Mouse (Mus musculus): Measurements from ENCODE around the gene Fkbp11. TPM values are rescaled to one million over a fixed set of nuclear protein-coding genes. Genes with fewer than 3 reads are reported as not detected.

Gene Fkbp11
- polyA plus RNA-seq, 1 experiment from 2014 or later, result 3.5 TPM

Other genes with a start within 250 kb of the Fkbp11 start
- not detected in 2 replicates for gene Lalba, start 245.5 kb downstream of the Fkbp11 start, polyA plus RNA-seq (2015; fragmentation: Nextera tagmentation; extraction: Ambion mirVana)
- not detected in 2 replicates for gene Olfr279, start 235.8 kb downstream of the Fkbp11 start, polyA plus RNA-seq (2015; fragmentation: Nextera tagmentation; extraction: Ambion mirVana)
- 140 and 152 TPM in 2 replicates for gene Kansl2, start 193.9 kb downstream of the Fkbp11 start, polyA plus RNA-seq (2015; fragmentation: Nextera tagmentation; extraction: Ambion mirVana)
- gene Ccnt1, start 157.3 kb downstream of the Fkbp11 start, polyA plus RNA-seq (2015; fragmentation: Nextera tagmentation; extraction: Ambion mirVana), result 66.5 and 72.0 TPM in 2 replicates
- 0.56 TPM in 1 of 2 replicates, not detected in the other for gene 4930415O20Rik, start 157.2 kb downstream of the Fkbp11 start, polyA plus RNA-seq (2015; fragmentation: Nextera tagmentation; extraction: Ambion mirVana)
- gene Adcy6, start 118.1 kb downstream of the Fkbp11 start, polyA plus RNA-seq (2015; fragmentation: Nextera tagmentation; extraction: Ambion mirVana), result 12.5 and 13.8 TPM in 2 replicates
- gene Cacnb3, start 97.4 kb downstream of the Fkbp11 start, polyA plus RNA-seq (2015; fragmentation: Nextera tagmentation; extraction: Ambion mirVana), result 134 and 138 TPM in 2 replicates
- gene Ddx23, start 65.3 kb downstream of the Fkbp11 start, polyA plus RNA-seq (2015; fragmentation: Nextera tagmentation; extraction: Ambion mirVana), result 23.5 and 25.0 TPM in 2 replicates
- 11.0 and 12.8 TPM in 2 replicates for gene Rnd1, start 50.7 kb downstream of the Fkbp11 start, polyA plus RNA-seq (2015; fragmentation: Nextera tagmentation; extraction: Ambion mirVana)
- 2.3 and 4.3 TPM in 2 replicates for gene Ccdc65, start 20.0 kb downstream of the Fkbp11 start, polyA plus RNA-seq (2015; fragmentation: Nextera tagmentation; extraction: Ambion mirVana)
- gene Arf3, start 35.0 kb upstream of the Fkbp11 start, polyA plus RNA-seq (2015; fragmentation: Nextera tagmentation; extraction: Ambion mirVana), result 82.3 and 88.2 TPM in 2 replicates
- not detected in 2 replicates for gene Wnt10b, start 50.0 kb upstream of the Fkbp11 start, polyA plus RNA-seq (2015; fragmentation: Nextera tagmentation; extraction: Ambion mirVana)
- 0.19 and 0.25 TPM in 2 replicates for gene Wnt1, start 61.7 kb upstream of the Fkbp11 start, polyA plus RNA-seq (2015; fragmentation: Nextera tagmentation; extraction: Ambion mirVana)
- 0.46 and 0.47 TPM in 2 replicates for gene Ddn, start 81.3 kb upstream of the Fkbp11 start, polyA plus RNA-seq (2015; fragmentation: Nextera tagmentation; extraction: Ambion mirVana)
- 89.0 and 91.7 TPM in 2 replicates for gene Prkag1, start 103.3 kb upstream of the Fkbp11 start, polyA plus RNA-seq (2015; fragmentation: Nextera tagmentation; extraction: Ambion mirVana)
- gene Kmt2d, start 143.0 kb upstream of the Fkbp11 start, polyA plus RNA-seq (2015; fragmentation: Nextera tagmentation; extraction: Ambion mirVana), result 13.9 and 14.3 TPM in 2 replicates
- 42.7 and 46.4 TPM in 2 replicates for gene Rhebl1, start 166.3 kb upstream of the Fkbp11 start, polyA plus RNA-seq (2015; fragmentation: Nextera tagmentation; extraction: Ambion mirVana)
- 0.52 and 0.68 TPM in 2 replicates for gene Dhh, start 170.3 kb upstream of the Fkbp11 start, polyA plus RNA-seq (2015; fragmentation: Nextera tagmentation; extraction: Ambion mirVana)
- gene Lmbr1l, start 190.0 kb upstream of the Fkbp11 start, polyA plus RNA-seq (2015; fragmentation: Nextera tagmentation; extraction: Ambion mirVana), result 43.2 and 45.2 TPM in 2 replicates
- gene Tuba1b, start 206.4 kb upstream of the Fkbp11 start, polyA plus RNA-seq (2015; fragmentation: Nextera tagmentation; extraction: Ambion mirVana), result 1,138 and 1,204 TPM in 2 replicates
- not detected in 2 replicates for gene Gm49450, start 225.4 kb upstream of the Fkbp11 start, polyA plus RNA-seq (2015; fragmentation: Nextera tagmentation; extraction: Ambion mirVana)
- gene Tuba1a, start 225.5 kb upstream of the Fkbp11 start, polyA plus RNA-seq (2015; fragmentation: Nextera tagmentation; extraction: Ambion mirVana), result 14,933 and 15,115 TPM in 2 replicates

Data from forebrain, embryonic 15.5 days (tissue).